Mouse (Mus musculus) stomach, postnatal 0 days (tissue): ENCODE measurements around the gene Ctsa.

Experiments
- CTCF ChIP-seq: IDR thresholded peaks from 2 replicates; pipeline ENCODE4 v1.5.1; 2016; ENCODE audit warnings: antibody characterized with exemption, low read depth, mild to moderate bottlenecking, moderate library complexity
- EP300 ChIP-seq: optimal IDR thresholded peaks from 2 replicates; pipeline ENCODE3; 2016; ENCODE audit warnings: antibody characterized with exemption

DNA sequence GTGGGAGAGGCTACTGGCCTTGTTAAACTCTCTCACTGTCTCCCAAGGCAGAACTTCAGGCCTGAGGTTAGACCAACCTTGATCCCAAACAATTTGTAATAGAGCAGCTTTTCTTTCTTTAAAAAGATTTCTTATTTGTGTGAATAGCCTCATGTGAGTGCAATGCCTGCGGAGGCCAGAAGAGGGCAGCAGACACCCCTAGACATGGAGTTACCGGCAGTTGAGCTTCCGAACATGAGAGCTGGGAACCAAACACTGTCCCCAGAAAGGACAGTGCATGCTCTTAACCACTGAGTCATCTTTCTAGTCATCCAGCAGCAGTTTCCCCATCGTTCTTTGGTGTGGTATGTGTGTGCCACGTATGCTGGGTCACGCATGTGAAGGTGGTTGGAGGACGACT, 34.9 kb downstream of the Ctsa start:
- TF ChIP-seq CTCF: peak; percentile 72
- no peak for TF ChIP-seq EP300
